Mouse (Mus musculus) left cerebral cortex, adult 9 months (tissue): ENCODE results near the gene Epb41l2.

Source experiments
- DNase-seq, 2 experiments: peaks; one replicate each; pipeline ENCODE4 v3.0.0; 2022; ENCODE audit warnings: low spot score in 2 of 2

The Epb41l2 gene

DNA sequence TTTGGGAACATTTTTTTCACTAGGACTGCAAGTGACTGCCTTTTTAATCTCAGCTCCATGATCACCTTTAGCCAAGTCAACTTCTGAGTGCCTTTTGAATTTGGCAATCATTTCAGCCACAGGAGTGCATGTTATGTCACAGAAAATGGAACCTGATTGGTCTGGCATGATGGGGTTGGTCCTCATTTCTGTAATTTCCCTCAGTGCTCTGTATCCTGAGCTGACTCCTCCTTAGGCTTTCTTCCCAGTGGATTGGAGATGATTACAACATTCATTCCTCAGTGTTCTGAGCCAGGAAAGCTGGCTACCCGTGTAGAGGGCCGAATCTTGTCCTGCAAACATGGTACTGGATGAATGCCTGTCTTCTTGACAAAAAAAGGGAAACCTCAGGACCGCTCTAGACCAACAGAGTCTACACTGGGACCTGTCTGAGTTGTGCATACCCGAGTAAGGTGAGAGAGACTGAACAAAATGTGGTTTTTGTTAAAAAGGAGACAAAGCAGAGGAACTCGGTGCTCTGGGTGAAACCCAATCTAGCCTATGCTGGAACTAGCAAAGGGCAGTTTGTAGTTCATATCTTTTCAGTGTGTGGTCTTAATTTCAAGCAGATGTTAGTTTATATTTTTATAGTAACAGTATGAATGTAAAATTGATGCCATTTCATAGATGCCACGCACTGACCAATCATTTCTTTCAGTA lies 77.3 kb downstream of the Epb41l2 start:
- no peak for DNase-seq

DNA sequence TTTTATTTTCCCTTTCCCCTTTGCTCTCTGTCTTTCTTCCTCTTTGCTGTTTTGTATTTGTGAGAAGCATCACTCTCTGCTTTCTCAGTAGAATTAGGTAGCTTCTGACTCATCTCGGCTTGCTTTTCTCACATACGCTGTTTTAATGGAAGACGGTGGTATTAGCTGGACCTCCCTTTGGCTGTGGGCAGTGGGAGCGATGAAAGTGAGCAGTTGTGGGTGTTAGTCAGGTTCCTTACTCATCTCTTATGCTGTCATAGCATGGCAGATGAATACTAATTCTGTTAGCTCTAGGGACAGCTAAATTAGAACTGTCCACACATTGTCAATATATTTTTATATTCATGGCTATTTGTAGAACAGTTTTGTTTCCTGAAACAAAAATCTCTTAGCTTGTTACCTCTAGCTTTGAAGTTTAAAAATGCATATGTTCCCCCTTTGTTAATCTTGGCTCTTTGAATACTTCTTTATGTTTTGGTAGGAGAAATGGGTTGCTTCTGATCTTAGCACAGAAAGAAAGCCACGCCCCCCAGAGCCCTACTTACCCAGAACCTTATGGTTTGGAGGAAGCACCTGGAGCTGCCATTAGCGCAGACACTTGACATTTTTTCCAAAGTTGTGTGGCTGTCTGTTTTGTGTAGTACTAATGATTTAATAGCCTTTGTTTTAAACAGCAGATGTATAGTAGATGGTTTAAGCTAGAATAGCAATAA lies 78.1 kb downstream of the Epb41l2 start:
- no peak for DNase-seq

DNA sequence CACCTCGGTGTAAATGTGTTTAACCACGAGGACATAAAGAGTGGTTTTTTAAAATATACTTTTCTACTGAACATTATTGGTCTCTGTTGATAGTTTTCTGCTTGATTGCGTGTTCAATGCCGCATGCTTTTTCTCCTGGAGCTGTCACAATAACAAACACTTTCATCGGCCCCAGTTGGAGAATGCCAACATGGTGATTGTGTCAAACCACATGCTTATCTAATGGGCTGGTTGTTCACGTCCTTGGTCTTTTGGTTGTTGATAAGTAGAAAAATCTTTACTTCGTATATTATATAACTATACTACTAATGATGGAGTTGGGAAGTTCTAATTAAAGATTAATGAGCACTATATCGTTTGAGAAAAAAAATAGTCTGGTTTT lies 78.7 kb downstream of the Epb41l2 start:
- no peak for DNase-seq

DNA sequence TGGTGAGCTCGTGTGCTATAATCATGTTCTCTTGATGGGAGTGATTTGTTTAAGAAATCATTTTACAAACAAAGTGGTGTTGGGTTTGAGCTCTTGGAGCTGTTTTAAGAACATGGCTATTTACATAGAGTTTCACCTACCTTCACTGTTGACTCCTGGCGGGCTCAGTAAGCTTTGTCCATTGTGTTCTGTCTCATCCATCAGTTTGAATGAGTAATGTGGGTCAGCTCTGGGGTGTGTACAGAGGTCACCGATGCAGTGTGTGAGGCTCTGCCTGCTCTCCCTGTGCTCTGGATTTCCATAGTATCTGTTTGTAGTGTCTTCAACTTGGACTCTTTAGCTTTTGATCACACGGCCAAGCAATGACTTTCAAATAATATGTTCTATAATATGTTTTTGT lies 79.6 kb downstream of the Epb41l2 start:
- DNase-seq: no peak

DNA sequence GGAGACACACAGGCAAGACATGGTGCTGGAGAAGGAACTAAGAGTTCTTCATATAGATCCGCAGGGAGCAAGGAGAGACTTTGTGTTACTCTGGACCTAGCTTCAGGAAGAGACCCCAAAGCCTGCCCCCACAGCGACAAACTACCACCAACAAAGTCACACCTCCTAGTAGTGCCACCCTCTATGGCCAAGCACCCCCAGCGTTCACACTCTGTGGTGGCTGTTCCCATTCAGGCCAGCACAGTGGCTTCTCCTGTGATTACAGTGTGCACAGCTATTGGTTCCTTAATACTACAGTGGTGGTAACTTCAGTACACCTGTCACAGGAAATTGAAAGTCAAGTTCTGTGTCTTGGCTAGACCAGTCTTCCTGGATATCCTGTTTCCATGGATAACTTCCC lies 80.3 kb downstream of the Epb41l2 start:
- DNase-seq: no peak

DNA sequence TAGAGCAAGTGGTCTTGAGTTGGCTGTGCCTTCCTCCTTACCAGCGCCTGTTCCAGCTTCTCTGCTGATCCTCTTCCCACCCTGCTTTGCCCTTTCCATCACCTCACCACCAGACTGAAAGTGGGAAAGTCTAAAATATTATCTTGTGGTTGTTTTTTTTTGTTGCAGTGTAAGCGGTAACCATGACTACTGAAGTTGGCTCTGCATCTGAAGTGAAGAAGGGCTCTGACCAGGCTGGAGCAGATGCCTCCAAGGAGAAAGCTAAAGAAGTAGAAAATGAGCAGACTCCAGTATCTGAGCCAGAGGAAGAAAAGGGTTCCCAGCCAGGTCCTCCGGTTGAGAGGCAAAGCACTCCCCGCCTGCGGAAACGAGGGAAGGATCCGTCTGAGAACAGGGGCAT lies 81.8 kb downstream of the Epb41l2 start:
- DNase-seq: no peak

DNA sequence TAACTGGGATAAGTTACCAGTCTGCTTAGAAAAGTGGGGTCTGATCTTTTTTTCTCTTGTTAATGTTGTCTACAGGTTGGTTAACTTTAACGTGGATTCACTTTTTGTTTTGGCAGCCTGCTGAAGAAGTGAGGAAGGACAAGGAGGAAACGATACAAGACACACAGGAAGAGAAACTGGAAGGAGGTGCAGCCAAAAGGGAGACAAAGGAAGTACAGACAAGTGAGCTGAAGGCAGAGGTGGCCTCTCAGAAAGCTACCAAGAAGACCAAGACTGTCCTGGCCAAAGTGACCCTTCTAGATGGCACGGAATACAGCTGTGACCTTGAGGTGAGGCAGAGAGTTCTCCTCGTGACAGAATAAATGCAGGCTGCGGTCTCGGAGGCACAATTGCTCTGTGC lies 84.0 kb downstream of the Epb41l2 start:
- DNase-seq: no peak

DNA sequence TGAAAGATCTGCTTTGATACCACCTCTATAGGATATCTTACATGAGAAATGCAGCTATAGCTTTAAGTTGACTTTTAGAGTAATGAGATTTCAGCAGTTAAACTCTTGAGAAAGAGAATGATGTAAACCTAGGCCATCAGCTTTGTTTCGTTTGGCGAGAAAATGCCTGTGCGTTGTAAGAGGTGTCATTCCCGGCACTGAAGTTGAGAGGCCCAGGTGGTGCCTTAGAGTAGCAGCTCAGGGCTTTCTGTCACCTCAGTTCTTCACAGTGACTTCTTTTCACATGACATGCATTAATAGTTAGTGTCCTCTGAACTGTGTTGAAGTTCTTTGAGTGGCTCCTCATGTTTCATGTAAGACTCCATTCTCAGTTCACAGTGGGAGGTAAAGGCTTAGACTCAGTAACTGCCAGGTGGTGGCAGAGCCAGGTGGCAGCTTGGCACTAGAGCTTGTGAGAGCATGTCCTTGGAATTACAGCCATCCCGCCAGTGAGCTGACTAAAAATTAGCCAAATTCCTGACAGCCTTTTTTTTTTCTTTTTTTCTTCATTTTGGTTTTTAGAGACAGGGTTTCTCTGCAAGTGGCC lies 84.7 kb downstream of the Epb41l2 start:
- DNase-seq: no peak

DNA sequence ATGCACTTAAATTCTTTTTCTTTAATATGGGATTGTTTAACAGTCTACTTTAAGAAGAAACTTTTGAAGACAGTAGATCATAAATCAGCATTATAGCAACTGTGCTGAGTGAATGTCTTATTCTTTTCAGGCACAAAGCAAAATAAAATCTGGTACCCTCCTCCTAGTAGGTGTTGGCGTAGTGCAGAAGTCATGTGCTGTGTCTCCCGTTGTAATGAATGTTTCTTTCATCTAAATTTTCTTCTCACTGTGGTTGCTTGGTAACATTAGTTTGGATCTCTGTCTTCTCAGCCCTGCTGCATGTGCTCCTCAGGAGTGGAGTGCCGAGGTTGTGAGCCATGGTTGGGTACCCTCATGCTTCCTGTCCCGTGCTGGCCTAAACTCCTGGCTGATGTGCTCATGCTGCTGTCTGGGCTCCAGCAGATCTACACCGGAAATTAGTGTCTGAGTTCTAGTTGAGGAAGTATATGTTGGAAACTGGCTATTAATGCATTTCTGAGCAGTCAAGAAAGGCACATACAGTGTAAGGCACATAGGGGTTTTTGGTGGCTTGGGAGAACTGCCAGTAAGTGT lies 87.4 kb downstream of the Epb41l2 start:
- DNase-seq: no peak

DNA sequence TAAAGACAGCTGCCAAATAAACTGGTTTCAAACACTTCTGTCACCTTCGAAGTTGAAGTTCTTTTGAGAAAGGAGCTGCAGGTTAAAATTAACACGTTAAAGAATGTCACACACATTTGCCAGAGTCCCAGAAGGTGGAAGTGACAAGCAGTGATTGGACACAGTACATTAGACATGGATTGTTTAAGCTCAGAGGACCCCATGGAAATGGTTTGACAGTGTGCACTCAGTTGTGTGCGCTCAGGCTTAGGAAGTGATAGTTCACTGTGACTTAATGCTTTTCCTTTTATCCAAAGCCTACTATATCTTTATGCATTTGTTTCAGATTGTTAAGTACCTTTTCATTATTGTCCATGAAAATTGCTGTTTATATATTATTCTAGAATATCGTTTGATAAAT lies 89.1 kb downstream of the Epb41l2 start:
- no peak for DNase-seq

DNA sequence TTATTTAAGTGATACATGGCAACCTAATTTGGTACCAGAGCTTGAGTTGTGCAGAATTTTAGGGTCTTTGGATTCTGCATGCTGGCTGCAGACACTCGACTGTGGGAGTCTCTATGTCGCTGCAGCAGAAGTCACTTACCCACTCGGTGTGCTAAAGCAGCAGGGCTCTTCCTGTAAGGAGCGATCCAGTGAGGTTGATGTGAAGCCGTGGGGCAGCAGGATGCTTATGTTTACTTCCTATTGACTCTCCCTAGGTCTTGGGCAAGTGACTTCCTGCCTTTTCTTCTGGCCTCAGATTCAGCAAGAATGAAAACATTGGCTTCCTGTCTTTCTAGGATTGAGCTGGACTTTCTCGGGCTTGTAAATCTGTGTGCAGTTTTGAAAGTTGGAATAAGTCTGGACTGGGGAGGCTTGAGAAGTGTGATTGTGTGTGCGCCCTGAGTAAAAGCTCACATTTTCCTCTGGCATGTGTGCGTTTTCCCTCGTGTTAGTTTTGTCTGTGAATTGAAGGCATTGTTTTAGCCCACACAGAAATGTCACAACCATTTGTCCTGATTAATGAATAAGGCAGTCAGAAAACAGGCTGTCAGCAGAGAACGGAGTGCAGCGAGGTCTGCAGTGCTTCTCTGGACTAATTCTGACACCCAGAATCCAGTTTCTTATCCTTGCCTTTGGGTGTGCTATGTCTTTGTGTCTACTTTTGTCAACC lies 89.9 kb downstream of the Epb41l2 start:
- no peak for DNase-seq

DNA sequence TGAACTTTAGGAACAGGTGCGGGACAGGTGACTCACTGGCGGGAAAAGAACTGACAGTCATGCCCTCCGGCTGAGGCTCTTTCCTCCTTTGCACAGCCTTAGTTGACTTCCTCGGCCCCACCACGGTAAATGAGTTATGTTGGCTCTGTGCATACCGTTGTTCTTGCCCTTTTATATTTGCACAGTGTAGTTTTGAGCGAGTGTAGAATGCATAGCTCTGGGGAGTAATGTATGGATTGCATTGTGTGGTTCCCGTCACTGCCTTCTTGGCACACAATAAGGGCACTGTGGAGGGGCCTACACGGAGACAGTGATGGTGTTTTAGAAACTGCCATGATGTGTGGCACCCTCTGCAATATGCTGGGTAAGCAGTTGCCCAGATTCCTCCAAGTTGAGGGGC lies 93.6 kb downstream of the Epb41l2 start:
- no peak for DNase-seq

DNA sequence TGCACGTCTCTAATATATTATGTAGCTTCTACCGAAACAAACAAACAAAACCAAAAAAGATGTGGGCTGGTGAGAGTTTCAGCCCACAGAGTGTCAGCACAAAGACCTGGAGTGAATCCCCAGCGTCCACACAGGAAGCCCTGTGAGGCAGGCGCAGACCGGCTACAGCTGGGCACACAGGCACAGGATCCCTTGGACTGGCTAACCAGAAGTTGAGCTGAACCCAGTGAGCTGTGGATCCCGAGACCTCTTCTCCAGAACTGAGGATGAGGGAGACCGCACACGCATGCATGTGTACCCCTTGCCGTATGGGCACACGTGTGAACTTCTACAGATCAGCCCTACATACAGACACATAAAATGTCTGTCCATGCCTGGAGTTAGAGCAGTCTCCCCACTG lies 94.2 kb downstream of the Epb41l2 start:
- DNase-seq: no peak

DNA sequence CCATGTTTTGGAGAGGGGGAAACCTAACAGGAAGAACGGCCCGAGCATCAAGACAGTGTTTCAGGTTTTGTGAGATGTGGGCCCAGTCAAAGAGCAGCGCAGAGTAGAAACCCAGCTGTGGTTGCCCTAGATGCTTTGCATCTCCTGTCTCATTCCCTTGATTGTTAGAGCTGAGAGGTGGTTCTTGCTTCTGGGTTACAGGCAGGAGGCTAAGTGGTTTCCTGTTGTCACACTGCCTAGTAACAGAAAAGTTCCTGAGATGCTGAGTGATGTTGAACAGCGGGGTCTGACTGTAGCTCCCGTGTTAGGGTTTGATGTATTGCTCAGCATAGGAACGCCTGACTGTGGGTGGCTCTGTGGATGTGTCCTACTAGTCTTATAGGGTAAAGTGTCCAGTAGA lies 97.5 kb downstream of the Epb41l2 start:
- DNase-seq: no peak

DNA sequence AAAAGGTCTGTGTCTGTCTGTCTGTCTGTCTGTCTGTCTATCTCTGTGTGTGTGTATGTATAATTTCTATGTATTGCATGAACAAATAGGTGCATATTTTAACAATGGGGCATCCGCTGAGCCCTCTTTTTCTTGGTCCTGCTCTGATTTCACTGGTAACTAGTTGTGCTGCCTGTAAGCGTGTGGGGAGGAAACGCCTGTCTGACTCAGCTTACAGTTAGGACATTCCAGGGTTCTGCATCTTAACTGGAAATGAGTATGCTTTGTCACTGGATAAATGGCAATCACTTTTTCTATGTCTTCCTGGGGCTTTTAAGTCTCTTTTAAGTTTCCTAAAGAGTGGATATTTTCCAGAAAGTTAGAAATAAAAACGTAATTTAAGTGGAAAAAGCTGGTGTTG lies 98.4 kb downstream of the Epb41l2 start:
- no peak for DNase-seq

DNA sequence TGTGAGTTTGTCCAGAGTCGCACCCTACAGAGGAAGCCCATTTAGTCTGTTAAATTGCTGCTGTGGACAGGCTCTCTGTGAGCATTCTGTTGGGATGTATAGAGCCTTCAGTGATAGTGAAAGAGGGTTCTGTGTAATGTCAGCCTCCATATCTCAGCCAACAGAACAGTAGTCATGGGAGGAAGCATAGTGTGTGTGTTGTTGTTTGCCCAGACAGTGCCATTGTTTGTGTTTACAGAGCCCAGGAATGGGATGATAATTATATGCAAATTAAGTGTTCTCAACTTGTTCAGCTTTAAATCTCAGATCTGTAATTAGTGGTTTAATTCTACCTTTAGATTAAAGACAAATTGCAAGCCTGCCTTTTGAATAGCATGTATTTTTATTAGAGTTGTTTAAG lies 102.2 kb downstream of the Epb41l2 start:
- DNase-seq: no peak

DNA sequence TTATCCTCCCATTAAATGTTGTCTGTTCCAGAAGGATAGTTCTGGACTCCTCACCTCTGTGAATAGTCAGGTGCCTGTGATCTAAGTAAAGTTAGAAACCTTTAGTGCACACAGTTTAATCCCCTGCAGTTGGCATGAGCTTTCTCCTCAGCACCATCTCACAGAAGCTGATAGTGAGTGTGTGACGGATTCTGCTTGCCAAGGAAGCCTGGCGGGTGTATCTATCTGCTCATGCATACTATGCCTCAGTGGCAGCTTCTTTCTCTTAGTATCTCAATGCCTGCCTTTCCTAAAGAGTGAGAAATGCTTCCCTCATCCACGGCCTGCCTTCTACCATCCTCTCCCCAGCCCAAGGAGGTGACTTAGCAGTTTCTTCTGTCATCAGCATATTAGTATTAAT lies 103.1 kb downstream of the Epb41l2 start:
- DNase-seq: no peak

DNA sequence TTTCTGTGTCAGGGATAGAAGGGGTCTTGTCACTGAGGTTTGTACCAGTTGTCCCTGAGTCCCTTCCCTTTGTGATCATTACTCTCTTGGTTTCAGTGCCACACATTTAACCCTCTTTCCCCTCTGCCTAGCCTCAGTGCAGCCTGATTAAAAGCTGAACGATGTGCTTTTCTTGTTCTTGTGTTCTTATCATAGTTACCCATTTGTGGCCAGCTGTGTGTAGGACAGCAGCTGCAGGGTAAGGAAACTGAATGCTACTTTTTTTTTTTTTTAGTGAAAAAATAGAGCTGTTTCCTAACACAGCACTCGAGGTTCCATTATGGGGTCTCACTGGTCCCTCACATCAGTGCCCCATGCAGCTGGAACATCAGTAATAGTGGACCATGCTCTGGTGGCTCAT lies 106.9 kb downstream of the Epb41l2 start:
- DNase-seq: no peak

DNA sequence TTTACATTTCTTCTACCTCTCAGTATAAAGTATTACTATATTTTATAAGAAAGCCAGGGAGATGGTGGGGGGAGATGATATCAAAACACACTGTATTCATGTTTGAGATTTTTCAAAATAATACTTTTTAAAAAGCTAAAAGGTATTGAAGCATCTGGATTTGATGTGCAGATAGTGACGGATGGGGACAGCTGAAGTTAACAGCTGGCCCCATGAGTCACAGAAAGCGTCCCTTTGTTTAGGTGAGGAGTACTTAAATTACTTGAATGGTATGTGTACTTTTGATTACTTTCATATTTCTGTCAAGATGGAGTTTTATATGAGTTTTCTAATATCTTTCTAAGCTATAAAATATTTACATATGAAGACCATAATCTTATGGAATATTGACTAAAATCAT lies 112.3 kb downstream of the Epb41l2 start:
- no peak for DNase-seq

DNA sequence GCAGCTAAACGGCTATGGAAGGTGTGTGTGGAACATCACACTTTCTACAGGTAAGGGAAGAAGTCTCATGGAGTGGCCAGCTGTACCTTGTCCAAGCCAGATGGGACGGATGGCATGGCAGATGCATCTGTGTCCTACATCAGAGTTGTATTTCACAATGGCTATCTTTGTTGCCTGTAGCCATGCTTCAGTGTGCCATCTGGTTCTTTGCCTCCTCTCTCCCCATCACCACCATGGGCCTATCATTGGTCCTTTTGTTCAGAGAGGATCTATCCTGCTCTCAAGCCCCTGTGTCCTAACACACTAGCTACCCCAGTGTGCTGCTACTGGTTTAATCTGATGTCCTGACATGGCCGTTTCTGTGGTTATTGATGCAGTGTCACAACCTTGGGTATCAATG lies 120.1 kb downstream of the Epb41l2 start:
- no peak for DNase-seq

DNA sequence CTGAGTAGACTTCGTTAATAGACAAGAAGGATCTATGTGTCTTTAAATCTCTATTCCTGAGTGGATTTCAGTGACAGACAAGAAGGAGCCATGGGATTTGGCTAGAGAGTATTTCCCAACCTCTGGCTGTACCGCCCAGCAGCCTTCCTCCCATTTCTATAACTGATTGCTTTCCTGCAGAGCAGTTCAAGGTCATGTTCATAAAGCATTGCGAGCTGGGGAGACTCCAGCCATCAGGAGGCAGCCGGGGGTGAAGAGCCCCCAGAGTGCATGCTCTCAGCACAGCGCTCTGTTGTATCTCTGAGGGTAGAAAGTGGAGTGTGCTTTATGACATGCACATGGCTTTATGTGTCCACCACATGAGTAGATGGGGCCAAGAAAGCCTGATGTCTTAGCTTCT lies 123.2 kb downstream of the Epb41l2 start:
- DNase-seq: no peak

DNA sequence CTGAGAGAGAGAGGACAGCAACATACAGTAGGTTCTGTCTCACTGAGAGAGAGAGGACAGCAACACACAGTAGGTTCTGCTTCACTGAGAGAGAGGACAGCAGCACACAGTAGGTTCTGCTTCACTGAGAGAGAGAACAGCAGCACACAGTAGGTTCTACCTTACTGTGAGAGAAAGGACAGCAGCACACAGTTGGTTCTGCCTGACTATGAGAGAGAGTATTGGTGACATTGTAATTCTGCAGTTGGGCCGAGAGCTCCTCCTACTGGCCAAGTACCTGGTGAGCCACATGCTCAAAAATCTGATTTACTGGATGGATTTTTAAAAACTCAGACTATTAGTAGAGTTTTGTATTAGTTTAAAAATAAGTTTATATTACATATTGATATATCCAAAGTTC lies 128.9 kb downstream of the Epb41l2 start:
- DNase-seq: peak in 1 of 2 experiments; percentile 78
